9 mouse cellular contexts compared by ENCODE assay signal in the genomic region with DNA sequence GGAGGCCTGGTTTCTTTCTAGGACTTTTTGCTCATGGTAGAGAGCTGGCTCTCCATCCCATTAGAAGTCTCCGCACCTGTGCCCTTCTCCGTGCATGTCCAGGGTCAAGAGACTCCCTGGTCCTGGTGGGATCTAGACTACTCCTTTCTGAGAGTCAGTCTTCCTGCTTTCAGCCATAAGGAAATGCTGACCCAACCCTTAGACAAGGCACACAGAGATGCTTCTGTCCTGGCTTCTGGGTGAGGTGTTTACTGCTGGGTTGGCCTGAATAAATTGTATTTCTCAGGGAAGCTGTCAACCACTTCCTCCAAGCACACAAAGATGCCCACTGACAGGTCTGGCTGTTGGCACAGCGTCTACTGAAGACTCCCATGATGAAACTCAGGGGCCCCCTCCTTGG. TPM values are rescaled to one million over a fixed set of nuclear protein-coding genes. Genes with fewer than 3 reads are reported as not detected.
DNase-seq lines count a peak whose midpoint lies in the region; ATAC-seq and TF ChIP-seq lines count a peak whose summit lies in the region.
"Had no signal": no experiment of that assay in that cellular context is flagged by ENCODE, and none has a peak within 500 bp of the region (broad histone marks: within the 10 kb centered on the region; RNA-seq: fewer than 3 reads in every experiment).

Gene St6galnac6 (plus strand): TSS at position 301 of the 400 bp plus-strand sequence.

- 82% methylated on average over 3 of the region's 3 CpGs for WGBS in embryonic facial prominence, embryonic 14.5 days
- WGBS in hindbrain, embryonic 15.5 days: 95% methylated on average over 3 of the region's 3 CpGs
- WGBS in midbrain, embryonic 13.5 days: 98% methylated on average over 3 of the region's 3 CpGs

- DNase-seq in heart, adult 18-20 months: no peak
- no peak for DNase-seq in heart, adult 9 months (ENCODE audit: low spot score in 2 of 2)
- DNase-seq in embryonic facial prominence, embryonic 14.5 days (ENCODE audit: low spot score): no peak
- DNase-seq in thymus, postnatal 10 days (ENCODE audit: low spot score in 2 of 2): no peak
- DNase-seq in natural killer cell, adult 2 months (ENCODE audit: low spot score in 2 of 2): no peak

- H3ac ChIP-seq in C2C12 (ENCODE audit: control insufficient read depth, insufficient read length, low read depth): no peak within 1 kb of the TSS

- ATAC-seq in embryonic facial prominence, embryonic 14.5 days (ENCODE audit: low read depth): no peak
- no peak for ATAC-seq in hindbrain, embryonic 15.5 days (ENCODE audit: low FRiP score, low read depth)
- ATAC-seq in midbrain, embryonic 13.5 days: no peak

- TF ChIP-seq CTCF in C2C12 (IDR thresholded peaks at IDR 0.05; ENCODE audit: control insufficient read depth, insufficient read depth, insufficient read length): no peak

- no peaks in the 10 kb centered on the region for H3K9me3 ChIP-seq in embryonic facial prominence, embryonic 14.5 days (ENCODE audit: control insufficient read depth, low read length)
- H3K9me3 ChIP-seq in hindbrain, embryonic 15.5 days: no peaks in the 10 kb centered on the region
- H3K9me3 ChIP-seq in midbrain, embryonic 13.5 days: no peaks in the 10 kb centered on the region

- H3K9ac ChIP-seq in embryonic facial prominence, embryonic 14.5 days (ENCODE audit: low read depth, low read length): no peak within 1 kb of the TSS
- no peak within 1 kb of the TSS for H3K9ac ChIP-seq in hindbrain, embryonic 15.5 days
- H3K9ac ChIP-seq in midbrain, embryonic 13.5 days (replicated peaks): no peak within 1 kb of the TSS
- H3K9ac ChIP-seq: liver, embryonic 14.5 days had no signal

- peaks cover 5% of the 10 kb centered on the region; the same call in 1 of the 2 replicates for H3K4me1 ChIP-seq in embryonic facial prominence, embryonic 14.5 days (ENCODE audit: control insufficient read depth, insufficient read depth, low read length)
- H3K4me1 ChIP-seq in hindbrain, embryonic 15.5 days (replicated peaks): no peaks in the 10 kb centered on the region; the same call in 1 of the 2 replicates
- no peaks in the 10 kb centered on the region; the same call in 1 of the 2 replicates for H3K4me1 ChIP-seq in midbrain, embryonic 13.5 days (replicated peaks)

- H3K36me3 ChIP-seq in C2C12 (ENCODE audit: control insufficient read depth, insufficient read depth): peaks cover 26% of the 10 kb centered on the region
- peaks cover 29% of the 10 kb centered on the region; the same call in 1 of the 2 replicates for H3K36me3 ChIP-seq in embryonic facial prominence, embryonic 14.5 days (ENCODE audit: control insufficient read depth, insufficient read depth, low read length)
- peaks cover 11% of the 10 kb centered on the region; the same call in 1 of the 2 replicates for H3K36me3 ChIP-seq in hindbrain, embryonic 15.5 days
- peaks cover 18% of the 10 kb centered on the region for H3K36me3 ChIP-seq in midbrain, embryonic 13.5 days

- no peak within 1 kb of the TSS for H3K27ac ChIP-seq in embryonic facial prominence, embryonic 14.5 days (replicated peaks; ENCODE audit: low read depth, low read length)
- H3K27ac ChIP-seq in hindbrain, embryonic 15.5 days (replicated peaks): no peak within 1 kb of the TSS
- H3K27ac ChIP-seq in midbrain, embryonic 13.5 days: no peak within 1 kb of the TSS
- H3K27ac ChIP-seq: liver, embryonic 14.5 days had no signal

- no peaks in the 10 kb centered on the region for H3K27me3 ChIP-seq in C2C12 (ENCODE audit: control insufficient read depth, insufficient read depth, insufficient read length)
- no peaks in the 10 kb centered on the region for H3K27me3 ChIP-seq in embryonic facial prominence, embryonic 14.5 days (replicated peaks; ENCODE audit: control insufficient read depth, insufficient read depth, low read length)
- no peaks in the 10 kb centered on the region for H3K27me3 ChIP-seq in hindbrain, embryonic 15.5 days
- no peaks in the 10 kb centered on the region for H3K27me3 ChIP-seq in midbrain, embryonic 13.5 days

- H3K79me3 ChIP-seq in C2C12 (ENCODE audit: low read depth): no peaks in the 10 kb centered on the region

- no peak within 1 kb of the TSS for H3K4me3 ChIP-seq in C2C12 (ENCODE audit: insufficient read depth, poor library complexity, severe bottlenecking)
- no peak within 1 kb of the TSS for H3K4me3 ChIP-seq in embryonic facial prominence, embryonic 14.5 days (ENCODE audit: low read depth, low read length)
- H3K4me3 ChIP-seq in hindbrain, embryonic 15.5 days: no peak within 1 kb of the TSS
- H3K4me3 ChIP-seq in midbrain, embryonic 13.5 days (replicated peaks): no peak within 1 kb of the TSS

- no peak within 1 kb of the TSS for H3K4me2 ChIP-seq in embryonic facial prominence, embryonic 14.5 days (ENCODE audit: low read depth, low read length)
- no peak within 1 kb of the TSS for H3K4me2 ChIP-seq in hindbrain, embryonic 15.5 days
- no peak within 1 kb of the TSS for H3K4me2 ChIP-seq in midbrain, embryonic 13.5 days (replicated peaks)

- H3K79me2 ChIP-seq in C2C12 (ENCODE audit: control insufficient read depth, insufficient read depth): peaks cover 11% of the 10 kb centered on the region

TF ChIP-seq in C2C12, 6 proteins besides CTCF, POLR2A, EP300 and RAD21:
- no peak for TF ChIP-seq MYOD1 (IDR thresholded peaks at IDR 0.05; ENCODE audit: control insufficient read depth, insufficient read length, low read depth)
- TF ChIP-seq FOSL1 (IDR thresholded peaks at IDR 0.05; ENCODE audit: insufficient read depth, low read length, poor library complexity, severe bottlenecking): no peak
- no peak for TF ChIP-seq USF1 (IDR thresholded peaks at IDR 0.05; ENCODE audit: low read depth)
- no peak for TF ChIP-seq MAX (IDR thresholded peaks at IDR 0.05)
- TF ChIP-seq MYOG (IDR thresholded peaks at IDR 0.05; ENCODE audit: control insufficient read depth, extremely low read depth, insufficient read length): no peak
- TF ChIP-seq CEBPB (IDR thresholded peaks at IDR 0.05; ENCODE audit: low read depth): no peak

RNA-seq across cellular contexts. Expression of gene St6galnac6, which starts in this region (rescaled TPM):
- 100 to 1,000 TPM; 108 to 117 TPM for total RNA-seq in heart, adult 18-20 months (2021)
- 59.1 TPM for polyA plus RNA-seq in C2C12 (2012; fragmentation: generic; extraction: Trizol)
- 11.1 and 12.1 TPM in 2 replicates for polyA plus RNA-seq in embryonic facial prominence, embryonic 14.5 days (2014; fragmentation: Nextera tagmentation; extraction: Ambion mirVana)
- polyA plus RNA-seq in hindbrain, embryonic 15.5 days (2015; fragmentation: Nextera tagmentation; extraction: Ambion mirVana): 24.1 and 27.7 TPM in 2 replicates
- 10.1 and 11.3 TPM in 2 replicates for polyA plus RNA-seq in midbrain, embryonic 13.5 days (2015; fragmentation: Nextera tagmentation; extraction: Ambion mirVana)
